Mouse (Mus musculus) small intestine, adult 2 months (tissue): ENCODE measurements around the gene Pbx2. TPM values are rescaled to one million over a fixed set of nuclear protein-coding genes. Genes with fewer than 3 reads are reported as not detected.

Source experiments
- H3K27ac ChIP-seq: fragments of 200-500 bp; 2 replicates; pipeline ENCODE4 v1.5.1; 2012; ENCODE audit warnings: low read depth, low read length, control low read depth, inconsistent platforms; ENCODE audit not compliant: insufficient read depth
- H3K27me3 ChIP-seq: fragments of 200-500 bp; 2 replicates; pipeline ENCODE4 v1.6.1; 2012; ENCODE audit warnings: mild to moderate bottlenecking, moderate library complexity, low read length, inconsistent platforms; ENCODE audit not compliant: control insufficient read depth, insufficient read depth
- H3K36me3 ChIP-seq: fragments of 200-500 bp; 2 replicates; pipeline ENCODE4 v1.6.1; 2012; ENCODE audit warnings: mild to moderate bottlenecking, low read length, control low read depth, inconsistent platforms; ENCODE audit not compliant: control insufficient read depth, insufficient read depth
- H3K4me1 ChIP-seq: fragments of 200-500 bp; 2 replicates; pipeline ENCODE4 v1.6.1; 2012; ENCODE audit warnings: low read length, inconsistent platforms, mixed read lengths; ENCODE audit not compliant: control insufficient read depth, insufficient read depth, insufficient read length
- H3K4me3 ChIP-seq: fragments of 200-500 bp; 2 replicates; pipeline ENCODE4 v1.5.1; 2012; ENCODE audit warnings: low read depth, mild to moderate bottlenecking, control low read depth, inconsistent platforms, low read length, moderate library complexity
- CTCF ChIP-seq: fragments of 200-500 bp; IDR thresholded peaks from 2 replicates; pipeline ENCODE4 v1.5.1; 2012; ENCODE audit warnings: low read depth, mild to moderate bottlenecking, control low read depth, inconsistent platforms, low read length, moderate library complexity, mixed read lengths; ENCODE audit not compliant: insufficient replicate concordance, insufficient read length; ENCODE audit errors: extremely low read depth
- POLR2A ChIP-seq: fragments of 200-500 bp; IDR thresholded peaks from 2 replicates; pipeline ENCODE4 v1.6.1; 2012; ENCODE audit warnings: low read depth, mild to moderate bottlenecking, control low read depth, inconsistent platforms, low read length, moderate library complexity
- WGBS: fragments of 180-500 bp; shearing (Covaris S2); methylation state at CpG from one replicate; pipeline ENCODE4 v1.1.7; 2018; 5-methylcytosine and 5-hydroxymethylcytosine counted together
- polyA plus RNA-seq: library from polyadenylated mRNA; depleted of rRNA; stranded (reverse); fragments of >200 nt; gene quantifications from 2 replicates; pipeline ENCODE4 v1.2.3, GENCODE M21; 2012

Pbx2 gene
- polyA plus RNA-seq, 1 experiment, result 32.2 TPM

GRCm38 (mm10) chr17:34591994-34592375, 919 bp downstream of the Pbx2 start:
- Histone ChIP-seq H3K36me3 (peaks cover 20% of the 10 kb centered on the region), H3K4me3 (peak overlapping the region; percentile 96), H3K27ac (peak overlapping the region; percentile 48), H3K4me1 (peaks cover 18% of the 10 kb centered on the region), H3K27me3 (no peaks in the 10 kb centered on the region)
- whole genome bisulfite sequencing, result 2% methylated on average over 28 of the region's 35 CpGs
- TF ChIP-seq CTCF, result no peak
- peak; percentile 77; the same call in 1 of the 2 replicates for TF ChIP-seq POLR2A

GRCm38 (mm10) chr17:34592581-34593549, 1.8 kb downstream of the Pbx2 start:
- peaks cover 20% of the 10 kb centered on the region for H3K36me3 ChIP-seq
- peak overlapping the region; percentile 66 for H3K27ac ChIP-seq
- WGBS, result 4% methylated on average over 31 of the region's 32 CpGs
- H3K4me1 ChIP-seq, result peaks cover 18% of the 10 kb centered on the region
- TF ChIP-seq CTCF (no peak), POLR2A (no peak)
- no peaks in the 10 kb centered on the region for H3K27me3 ChIP-seq
- H3K4me3 ChIP-seq, result peak overlapping the region; percentile 96

GRCm38 (mm10) chr17:34593752-34594525, 2.9 kb downstream of the Pbx2 start:
- TF ChIP-seq POLR2A, result no peak
- no peak for TF ChIP-seq CTCF
- peak overlapping the region; percentile 96 for H3K4me3 ChIP-seq
- no peak overlapping the region for H3K27ac ChIP-seq
- WGBS, result 46% methylated on average over 34 of the region's 34 CpGs
- peaks cover 15% of the 10 kb centered on the region for H3K4me1 ChIP-seq
- H3K27me3 ChIP-seq, result no peaks in the 10 kb centered on the region
- peaks cover 20% of the 10 kb centered on the region for H3K36me3 ChIP-seq

GRCm38 (mm10) chr17:34596098-34596497, 5.0 kb downstream of the Pbx2 start:
- 75% methylated on average over 8 of the region's 8 CpGs for WGBS
- H3K27ac ChIP-seq, result no peak overlapping the region
- TF ChIP-seq CTCF (no peak), POLR2A (no peak)
- H3K4me3 ChIP-seq, result no peak overlapping the region
- H3K27me3 ChIP-seq, result no peaks in the 10 kb centered on the region
- peaks cover 28% of the 10 kb centered on the region for H3K36me3 ChIP-seq
- peaks cover 14% of the 10 kb centered on the region for H3K4me1 ChIP-seq

GRCm38 (mm10) chr17:34597566-34598095, 6.6 kb downstream of the Pbx2 start, which contains the start of gene Ager:
Gene Ager, plus strand, starts transcription at chr17:34597862.
- Histone ChIP-seq H3K27me3 (no peaks in the 10 kb centered on the region), H3K4me1 (peaks cover 11% of the 10 kb centered on the region), H3K36me3 (peaks cover 31% of the 10 kb centered on the region), H3K4me3 (no peak within 1 kb of the TSS), H3K27ac (no peak within 1 kb of the TSS)
- WGBS, result 19% methylated on average over 6 of the region's 6 CpGs
- no peak for TF ChIP-seq CTCF
- no peak for TF ChIP-seq POLR2A

- Histone ChIP-seq H3K27ac (no peak overlapping the region), H3K4me1 (peaks cover 11% of the 10 kb centered on the region), H3K27me3 (no peaks in the 10 kb centered on the region), H3K4me3 (no peak overlapping the region), H3K36me3 (peaks cover 24% of the 10 kb centered on the region)
- WGBS, result 68% methylated on average over 9 of the region's 9 CpGs
- TF ChIP-seq POLR2A (no peak), CTCF (no peak)
Measured at GRCm38 (mm10) chr17:34599891-34600290, 8.8 kb downstream of the Pbx2 start.
